Mouse (Mus musculus): ENCODE measurements at regions not wholly inside any gene's neighbourhood (a gene's known extent, or its start where the extent isn't known, plus 50 kb on each side); places are given as distances from the start of the nearest gene placed in this dataset.
A peak's percentile ranks its signal among the peaks of the same experiment; 100 is the strongest.
"Not testable (repeated sequence)": the region's sequence is repeated elsewhere in the genome, so short reads cannot be mapped to it uniquely, and the experiment has no call there.

- DNase-seq (ENCODE audit: low spot score) = peak; percentile 92
Measured at GRCm38 (mm10) chr14:61757086-61757822, 150.0 kb downstream of the Kcnrg start.

- DNase-seq (ENCODE audit: low spot score) = no peak
Measured at GRCm38 (mm10) chr14:61757823-61758175, 150.5 kb downstream of the Kcnrg start.

- DNase-seq (ENCODE audit: low spot score) = no peak
Measured at GRCm38 (mm10) chr14:61758586-61758985, 151.3 kb downstream of the Kcnrg start.

GRCm38 (mm10) chr14:61760176-61760575 lies 152.9 kb downstream of the Kcnrg start:
- not testable (repeated sequence) for DNase-seq (ENCODE audit: low spot score)

GRCm38 (mm10) chr14:61762076-61762475 lies 154.8 kb downstream of the Kcnrg start:
- no peak for DNase-seq (ENCODE audit: low spot score)

GRCm38 (mm10) chr14:61769881-61770280 lies 162.6 kb downstream of the Kcnrg start:
- no peak for DNase-seq (ENCODE audit: low spot score)

- DNase-seq (ENCODE audit: low spot score) = no peak
Measured at GRCm38 (mm10) chr14:61774171-61774570, 166.9 kb downstream of the Kcnrg start.

GRCm38 (mm10) chr14:61778618-61779017 lies 171.4 kb downstream of the Kcnrg start:
- no peak for DNase-seq (ENCODE audit: low spot score)

- no peak for DNase-seq (ENCODE audit: low spot score)
Measured at GRCm38 (mm10) chr14:61783206-61783605, 175.9 kb downstream of the Kcnrg start.

- DNase-seq (ENCODE audit: low spot score) = no peak
Measured at GRCm38 (mm10) chr14:61784609-61785008, 177.4 kb downstream of the Kcnrg start.

- no peak for DNase-seq (ENCODE audit: low spot score)
Measured at GRCm38 (mm10) chr14:61786031-61786430, 178.8 kb downstream of the Kcnrg start.

GRCm38 (mm10) chr14:61787746-61788145 lies 180.5 kb downstream of the Kcnrg start:
- DNase-seq (ENCODE audit: low spot score) = no peak

- DNase-seq (ENCODE audit: low spot score) = peak; percentile 52
Measured at GRCm38 (mm10) chr14:61788998-61789790, 181.9 kb downstream of the Kcnrg start.

GRCm38 (mm10) chr14:61795976-61796645 lies 188.9 kb downstream of the Kcnrg start:
- DNase-seq (ENCODE audit: low spot score) = no peak

GRCm38 (mm10) chr14:61796671-61797070 lies 189.4 kb downstream of the Kcnrg start:
- DNase-seq (ENCODE audit: low spot score) = no peak

- DNase-seq (ENCODE audit: low spot score) = no peak
Measured at GRCm38 (mm10) chr14:61803421-61803925, 196.2 kb downstream of the Kcnrg start.

- no peak for DNase-seq (ENCODE audit: low spot score)
Measured at GRCm38 (mm10) chr14:61805433-61805832, 198.2 kb downstream of the Kcnrg start.

- no peak for DNase-seq (ENCODE audit: low spot score)
Measured at GRCm38 (mm10) chr14:61808193-61808592, 200.9 kb downstream of the Kcnrg start.

GRCm38 (mm10) chr14:61809716-61810437 lies 202.6 kb downstream of the Kcnrg start:
- peak; percentile 39 for DNase-seq (ENCODE audit: low spot score)

- DNase-seq (ENCODE audit: low spot score) = no peak
Measured at GRCm38 (mm10) chr14:61810836-61811235, 203.6 kb downstream of the Kcnrg start.

GRCm38 (mm10) chr14:61817711-61818110 lies 210.5 kb downstream of the Kcnrg start:
- no peak for DNase-seq (ENCODE audit: low spot score)

- DNase-seq (ENCODE audit: low spot score) = no peak
Measured at GRCm38 (mm10) chr14:61818365-61818764, 211.1 kb downstream of the Kcnrg start.
